Mouse (Mus musculus) T-helper 1 cell (primary cell): ENCODE measurements at regions not wholly inside any gene's neighbourhood (a gene's known extent, or its start where the extent isn't known, plus 50 kb on each side); places are given as distances from the start of the nearest gene placed in this dataset.

Experiments used
- in situ Hi-C: fragments of 300-600 bp; cut with MboI, MseI; formaldehyde crosslinking; loops from one replicate; pipeline ENCODE4 v1.15.1; 2025; ENCODE audit warnings: high pct_unique_total_duplicates

DNA sequence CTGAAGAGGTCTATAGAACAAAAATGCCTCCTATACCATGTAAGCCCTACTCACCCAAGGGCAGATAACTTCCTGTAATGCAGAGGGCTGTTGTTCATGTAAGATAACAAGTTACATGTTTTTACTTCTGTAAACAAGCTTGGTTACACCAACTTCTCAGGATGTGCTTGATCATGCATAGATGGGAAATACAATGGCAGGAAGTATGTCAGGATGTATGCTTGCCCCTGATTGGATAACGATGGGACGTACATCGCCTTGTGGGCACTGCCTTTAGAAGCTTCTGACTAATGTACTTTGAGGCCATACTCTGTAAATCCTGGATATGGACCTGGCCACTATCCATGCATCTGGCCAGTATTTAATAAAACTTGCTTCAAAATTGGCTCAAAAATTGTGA lies 69.2 kb upstream of the Pde3b start:
- in situ Hi-C loops: no loop called here

DNA sequence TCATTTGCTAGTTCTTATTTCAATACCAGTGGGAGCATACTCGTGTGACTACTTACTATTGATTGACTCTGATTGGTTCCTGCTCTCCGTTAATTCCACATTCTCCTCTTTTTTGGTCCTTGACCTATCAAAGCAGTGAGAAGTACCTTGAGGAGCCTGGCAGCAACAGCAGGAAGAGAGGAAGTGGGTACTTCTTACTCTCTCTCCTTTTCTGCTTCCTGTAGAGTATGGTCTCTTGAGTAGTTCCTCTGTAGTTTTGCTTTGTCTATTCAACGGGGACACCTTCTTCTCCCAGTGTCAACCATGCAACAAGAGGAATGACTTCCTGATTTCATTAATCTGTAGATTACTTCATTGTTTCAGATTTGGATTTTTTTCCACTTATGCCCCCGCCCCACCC lies 68.1 kb upstream of the Pde3b start:
- in situ Hi-C loops: no loop called here

DNA sequence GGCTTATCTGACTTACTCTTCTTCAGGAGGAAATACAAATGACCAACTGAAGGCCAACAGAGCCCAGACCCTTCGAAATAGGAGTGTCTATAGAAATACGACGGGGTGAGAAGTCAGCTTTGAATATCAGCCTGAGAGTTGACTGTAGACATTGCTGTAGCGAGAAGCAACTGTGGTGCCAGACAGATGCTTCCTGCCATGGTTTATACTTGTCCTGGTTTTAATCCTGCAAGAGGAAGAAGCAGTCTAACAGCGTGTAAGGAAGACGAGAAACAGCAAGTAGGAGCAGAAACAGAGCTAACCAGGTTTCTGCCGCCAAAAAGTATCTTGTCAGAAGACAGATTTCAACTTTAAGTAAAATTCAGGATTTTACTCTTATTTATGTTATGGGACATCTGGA lies 64.1 kb upstream of the Pde3b start:
- in situ Hi-C loops: loop anchor here (25.0 kb wide), 1 partner anchor 686 kb away; no protein-coding TSS in a partner anchor

DNA sequence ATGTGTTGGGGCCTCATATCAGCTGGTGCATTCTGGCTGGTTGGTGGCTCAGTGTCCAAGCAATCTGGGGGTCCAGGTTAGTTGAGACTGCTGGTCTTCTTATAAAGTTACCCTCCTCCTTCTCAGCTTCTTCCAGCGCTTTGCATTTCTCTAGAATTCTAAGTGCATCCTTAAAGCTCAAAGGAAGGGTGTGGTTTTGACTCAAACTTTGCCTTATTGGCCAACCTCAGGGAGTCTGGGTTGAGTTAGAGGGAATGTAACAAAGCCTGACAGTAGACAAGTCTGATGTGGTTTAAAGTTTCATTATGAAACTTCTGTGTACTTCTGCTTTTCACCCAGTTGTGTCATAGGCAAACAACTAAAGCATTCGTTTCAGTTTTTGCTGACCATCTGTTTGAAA lies 58.7 kb upstream of the Pde3b start:
- in situ Hi-C loops: loop anchor here (25.0 kb wide), 1 partner anchor 681 kb away; no protein-coding TSS in a partner anchor

DNA sequence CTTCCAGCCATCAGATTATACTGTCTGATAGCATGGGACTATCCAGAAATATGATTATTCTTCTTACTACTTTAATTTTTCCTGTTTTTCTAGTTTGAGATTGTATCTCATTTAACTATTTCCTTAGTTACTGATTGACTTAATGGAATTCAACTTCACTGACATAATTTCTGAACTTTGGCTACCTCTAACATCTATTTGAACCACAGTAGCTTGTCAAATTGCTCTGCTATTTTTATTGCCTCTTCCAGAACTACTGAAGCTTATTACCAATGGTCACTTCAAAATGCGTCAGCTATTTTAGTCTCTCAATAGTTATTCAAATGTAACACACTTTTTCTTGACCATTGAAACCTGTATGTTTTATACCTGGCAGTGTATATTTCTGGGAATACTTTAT lies 52.9 kb upstream of the Pde3b start:
- in situ Hi-C loops: loop anchor here (25.0 kb wide), 1 partner anchor 675 kb away; no protein-coding TSS in a partner anchor

DNA sequence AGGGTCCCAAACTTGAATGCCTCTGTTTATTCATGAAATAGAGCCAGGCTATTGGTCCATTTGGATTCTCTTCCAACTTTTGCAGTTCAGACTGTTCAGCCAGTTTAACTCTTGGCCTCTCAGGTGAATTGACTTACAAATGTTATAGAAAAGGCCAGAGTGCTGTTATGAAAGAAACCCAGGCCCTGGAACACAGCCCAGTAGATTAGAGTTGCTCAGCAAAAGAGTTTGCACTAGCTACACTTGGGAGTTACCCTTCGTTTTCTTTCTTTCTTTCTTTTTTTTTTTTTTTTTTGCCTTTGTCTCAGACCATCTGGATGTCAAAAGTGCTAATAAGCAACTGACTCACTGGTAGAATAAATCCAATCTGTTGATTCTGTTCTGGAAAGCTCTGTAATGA lies 51.0 kb upstream of the Pde3b start:
- in situ Hi-C loops: loop anchor here (25.0 kb wide), 1 partner anchor 673 kb away; no protein-coding TSS in a partner anchor
